Mouse (Mus musculus): ENCODE measurements at regions not wholly inside any gene's neighbourhood (a gene's known extent, or its start where the extent isn't known, plus 50 kb on each side); places are given as distances from the start of the nearest gene placed in this dataset.

DNA sequence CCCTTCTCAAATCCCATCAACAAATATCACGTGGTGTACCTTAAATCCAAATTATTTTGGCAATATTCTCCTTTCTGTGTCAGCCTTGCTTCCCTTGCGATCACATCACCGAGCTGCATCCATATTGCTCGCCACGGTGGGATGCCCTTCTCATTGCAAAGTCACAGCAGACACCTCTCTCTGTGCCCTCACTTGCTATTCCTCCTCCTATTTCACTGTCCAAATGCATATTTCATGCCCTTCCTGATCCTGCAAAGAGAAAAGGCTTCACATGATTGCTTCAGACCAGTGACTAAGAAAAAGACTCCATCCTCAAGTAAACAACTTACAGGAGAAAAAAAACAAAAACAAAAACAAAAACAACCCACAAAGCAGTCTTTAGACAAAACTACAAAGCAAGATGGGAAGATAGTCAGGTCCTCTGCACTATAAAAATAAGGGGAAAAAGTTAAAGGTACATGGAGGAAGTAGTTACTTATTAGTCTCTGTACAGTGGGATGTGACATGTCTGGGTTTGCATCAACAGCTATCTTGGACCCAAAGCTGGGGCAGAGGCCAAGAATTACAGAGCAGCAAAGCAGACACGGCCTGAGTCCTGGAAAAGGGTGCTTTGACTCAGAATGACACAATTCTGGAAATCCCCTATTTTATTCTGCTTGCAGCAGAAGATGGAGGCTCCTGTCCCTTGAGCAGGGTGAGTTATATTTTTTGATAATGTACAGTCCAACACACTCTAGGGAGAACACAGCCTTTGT is 349.3 kb downstream of the Zfp619 start:
- no peaks in the 10 kb centered on the region for H3K36me3 ChIP-seq (ENCODE audit: control insufficient read depth, insufficient read depth, low read length)
- H3K4me1 ChIP-seq (ENCODE audit: control insufficient read depth, insufficient read depth, low read length), result no peaks in the 10 kb centered on the region
- H3K27me3 ChIP-seq (ENCODE audit: control insufficient read depth, insufficient read depth, low read length), result no peaks in the 10 kb centered on the region
- 80% methylated on average over 6 of the region's 6 CpGs for WGBS
- no peaks in the 10 kb centered on the region for H3K9me3 ChIP-seq (ENCODE audit: control insufficient read depth, low read length)
- no peak overlapping the region for H3K4me2 ChIP-seq (replicated peaks; ENCODE audit: low read depth, low read length)
- H3K4me3 ChIP-seq (ENCODE audit: low read length), result no peak overlapping the region
- no peak for ATAC-seq (ENCODE audit: low FRiP score, low TSS enrichment)
- H3K27ac ChIP-seq (ENCODE audit: low read depth, low read length), result no peak overlapping the region
- H3K9ac ChIP-seq (ENCODE audit: low read depth, low read length), result no peak overlapping the region

DNA sequence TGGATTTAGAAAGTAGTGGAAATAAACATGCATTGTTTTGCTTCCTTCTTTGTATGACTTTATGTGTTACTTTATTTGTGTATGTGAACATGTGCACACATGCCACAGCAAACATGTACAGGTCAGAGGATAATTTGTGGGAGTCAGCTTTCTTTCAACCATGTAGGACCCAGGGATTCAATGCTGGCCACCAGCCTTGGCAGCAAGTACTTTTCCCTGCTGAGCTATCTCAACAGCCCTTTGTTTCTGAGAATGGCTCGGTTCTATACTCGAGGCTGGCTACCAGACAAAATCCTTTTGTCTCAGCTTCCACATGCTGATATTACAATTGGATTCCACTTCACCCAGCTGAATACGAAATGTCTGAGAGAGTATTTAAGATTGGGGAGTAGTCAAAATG is 349.9 kb downstream of the Zfp619 start:
- no peak for ATAC-seq (ENCODE audit: low FRiP score, low TSS enrichment)
- Histone ChIP-seq H3K4me2 (replicated peaks; ENCODE audit: low read depth, low read length) (no peak overlapping the region), H3K27me3 (ENCODE audit: control insufficient read depth, insufficient read depth, low read length) (no peaks in the 10 kb centered on the region), H3K9ac (ENCODE audit: low read depth, low read length) (no peak overlapping the region), H3K4me3 (ENCODE audit: low read length) (no peak overlapping the region), H3K27ac (ENCODE audit: low read depth, low read length) (no peak overlapping the region), H3K36me3 (ENCODE audit: control insufficient read depth, insufficient read depth, low read length) (no peaks in the 10 kb centered on the region), H3K9me3 (ENCODE audit: control insufficient read depth, low read length) (no peaks in the 10 kb centered on the region), H3K4me1 (ENCODE audit: control insufficient read depth, insufficient read depth, low read length) (no peaks in the 10 kb centered on the region)
- WGBS, result 59% methylated on average over 3 of the region's 3 CpGs

DNA sequence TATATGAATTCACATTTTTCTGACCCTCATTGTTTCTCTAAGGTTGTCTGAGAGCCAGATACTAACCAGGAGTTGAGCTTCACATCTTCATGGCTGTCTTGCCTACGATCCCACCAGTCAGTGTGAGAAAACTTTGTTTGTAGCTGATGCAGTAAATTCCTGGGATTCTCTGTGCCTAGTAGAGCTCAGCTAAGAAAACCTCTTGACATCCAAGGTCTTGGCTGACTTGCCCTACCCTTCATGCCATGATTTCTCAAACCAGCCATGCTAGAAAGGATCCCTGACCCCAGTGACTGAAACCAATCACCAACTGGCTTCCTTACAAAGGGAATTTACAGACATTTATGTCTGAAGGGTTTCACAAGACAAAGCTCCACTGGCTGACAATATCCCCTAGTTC is 364.5 kb downstream of the Zfp619 start:
- H3K9ac ChIP-seq (ENCODE audit: low read depth, low read length), result no peak overlapping the region
- no peak for ATAC-seq (ENCODE audit: low FRiP score, low TSS enrichment)
- no peaks in the 10 kb centered on the region for H3K4me1 ChIP-seq (ENCODE audit: control insufficient read depth, insufficient read depth, low read length)
- no peak overlapping the region for H3K4me2 ChIP-seq (replicated peaks; ENCODE audit: low read depth, low read length)
- no peaks in the 10 kb centered on the region for H3K9me3 ChIP-seq (ENCODE audit: control insufficient read depth, low read length)
- H3K4me3 ChIP-seq (ENCODE audit: low read length), result no peak overlapping the region
- 31% methylated on average over 1 of the region's 1 CpGs for WGBS
- no peaks in the 10 kb centered on the region for H3K27me3 ChIP-seq (ENCODE audit: control insufficient read depth, insufficient read depth, low read length)
- H3K27ac ChIP-seq (ENCODE audit: low read depth, low read length), result 0 out of 2 replicates have a peak overlapping the region, but pooled peaks have one; percentile 55
- H3K36me3 ChIP-seq (ENCODE audit: control insufficient read depth, insufficient read depth, low read length), result no peaks in the 10 kb centered on the region

DNA sequence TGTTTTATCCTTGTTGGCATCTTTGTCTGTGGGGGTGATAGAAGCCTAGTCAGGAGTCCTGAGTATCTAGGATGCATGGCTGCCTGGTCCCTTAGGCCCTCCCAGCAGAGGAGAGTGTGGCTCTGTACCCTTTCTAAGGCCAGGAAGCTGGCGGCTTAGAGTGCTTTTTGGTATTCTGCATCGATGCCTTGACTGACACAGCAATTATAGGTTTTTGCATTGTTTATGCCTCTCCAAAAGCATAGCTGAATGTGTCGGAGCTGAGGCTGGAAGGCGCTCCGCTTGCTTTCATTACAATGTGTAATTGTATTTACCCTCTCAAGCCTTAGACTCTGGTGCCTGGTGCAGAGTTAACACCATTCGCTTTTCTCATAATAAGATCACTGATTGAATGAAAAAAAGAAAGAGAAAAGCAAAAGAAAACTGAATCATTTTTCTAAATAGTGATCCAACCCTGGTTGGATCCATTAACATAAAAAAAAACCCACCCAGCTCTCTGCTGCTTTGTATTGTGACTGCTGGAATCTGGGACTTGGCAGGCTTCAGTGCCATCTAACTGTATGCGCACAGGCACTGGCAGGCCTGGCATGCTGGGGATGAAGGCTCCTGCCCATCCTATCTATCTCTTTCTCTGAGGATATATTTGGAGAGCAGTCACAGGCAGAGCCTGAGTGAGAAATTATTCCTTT is 376.8 kb downstream of the Zfp619 start:
- no peak overlapping the region for H3K4me3 ChIP-seq (ENCODE audit: low read length)

DNA sequence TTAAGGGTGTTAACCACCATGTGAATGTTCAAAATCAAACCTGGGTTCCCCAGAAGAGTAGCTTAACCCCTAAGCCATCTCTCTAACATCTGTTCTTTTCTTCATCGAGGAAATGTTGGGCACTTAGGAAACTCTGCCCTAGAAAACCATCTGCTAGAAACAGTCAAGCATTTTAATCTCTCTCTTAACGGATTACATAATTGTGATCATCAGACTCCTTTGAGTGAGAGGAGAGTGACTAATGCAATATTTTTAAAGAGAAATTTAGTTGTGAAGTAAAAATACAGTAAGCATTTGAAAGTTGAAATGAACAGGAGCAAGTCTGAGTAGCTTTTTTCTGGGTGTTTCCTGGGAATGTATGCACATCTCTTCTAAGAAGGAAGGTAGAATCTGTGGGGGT is 379.4 kb downstream of the Zfp619 start:
- Histone ChIP-seq H3K9ac (ENCODE audit: low read depth, low read length) (no peak overlapping the region), H3K27me3 (ENCODE audit: control insufficient read depth, insufficient read depth, low read length) (no peaks in the 10 kb centered on the region), H3K4me2 (replicated peaks; ENCODE audit: low read depth, low read length) (no peak overlapping the region), H3K9me3 (ENCODE audit: control insufficient read depth, low read length) (no peaks in the 10 kb centered on the region), H3K4me1 (ENCODE audit: control insufficient read depth, insufficient read depth, low read length) (no peaks in the 10 kb centered on the region), H3K4me3 (ENCODE audit: low read length) (no peak overlapping the region), H3K27ac (ENCODE audit: low read depth, low read length) (no peak overlapping the region), H3K36me3 (ENCODE audit: control insufficient read depth, insufficient read depth, low read length) (no peaks in the 10 kb centered on the region)
- no peak for ATAC-seq (ENCODE audit: low FRiP score, low TSS enrichment)
- 91% methylated on average over 2 of the region's 2 CpGs for WGBS

More for the DNA sequence above, 376.8 kb downstream of the Zfp619 start:
- no peaks in the 10 kb centered on the region for H3K9me3 ChIP-seq (ENCODE audit: control insufficient read depth, low read length)
- no peak for ATAC-seq (ENCODE audit: low FRiP score, low TSS enrichment)
- no peaks in the 10 kb centered on the region for H3K27me3 ChIP-seq (ENCODE audit: control insufficient read depth, insufficient read depth, low read length)
- H3K4me2 ChIP-seq (replicated peaks; ENCODE audit: low read depth, low read length), result no peak overlapping the region
- 94% methylated on average over 7 of the region's 7 CpGs for WGBS
- H3K36me3 ChIP-seq (ENCODE audit: control insufficient read depth, insufficient read depth, low read length), result no peaks in the 10 kb centered on the region
- H3K9ac ChIP-seq (ENCODE audit: low read depth, low read length), result no peak overlapping the region
- H3K27ac ChIP-seq (ENCODE audit: low read depth, low read length), result no peak overlapping the region
- H3K4me1 ChIP-seq (ENCODE audit: control insufficient read depth, insufficient read depth, low read length), result no peaks in the 10 kb centered on the region

DNA sequence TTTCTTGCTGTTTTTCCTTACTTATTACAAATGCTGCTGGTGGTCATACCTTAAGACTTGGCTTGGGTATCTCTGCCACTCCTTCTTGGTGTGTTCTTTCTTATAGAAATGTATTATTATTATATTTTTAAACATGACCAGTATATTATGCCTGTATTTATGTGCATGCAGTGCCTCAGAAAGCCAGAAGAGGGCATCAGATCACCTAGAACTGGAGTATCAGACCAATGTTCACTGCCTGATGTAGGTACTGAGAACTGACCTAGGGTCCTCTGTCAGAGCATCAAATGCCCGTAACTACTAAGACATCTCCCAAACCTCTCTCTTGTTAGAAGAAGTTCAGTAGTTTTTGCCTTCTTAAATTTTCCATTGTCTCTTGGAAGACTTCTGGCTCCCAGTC is 380.7 kb downstream of the Zfp619 start:
- no peaks in the 10 kb centered on the region for H3K36me3 ChIP-seq (ENCODE audit: control insufficient read depth, insufficient read depth, low read length)
- H3K4me1 ChIP-seq (ENCODE audit: control insufficient read depth, insufficient read depth, low read length), result no peaks in the 10 kb centered on the region
- H3K4me2 ChIP-seq (replicated peaks; ENCODE audit: low read depth, low read length), result no peak overlapping the region
- H3K4me3 ChIP-seq (ENCODE audit: low read length), result no peak overlapping the region
- no peaks in the 10 kb centered on the region for H3K27me3 ChIP-seq (ENCODE audit: control insufficient read depth, insufficient read depth, low read length)
- ATAC-seq (ENCODE audit: low FRiP score, low TSS enrichment), result no peak
- WGBS, result 100% methylated on average over 1 of the region's 1 CpGs
- H3K9me3 ChIP-seq (ENCODE audit: control insufficient read depth, low read length), result no peaks in the 10 kb centered on the region
- H3K9ac ChIP-seq (ENCODE audit: low read depth, low read length), result no peak overlapping the region
- H3K27ac ChIP-seq (ENCODE audit: low read depth, low read length), result no peak overlapping the region

DNA sequence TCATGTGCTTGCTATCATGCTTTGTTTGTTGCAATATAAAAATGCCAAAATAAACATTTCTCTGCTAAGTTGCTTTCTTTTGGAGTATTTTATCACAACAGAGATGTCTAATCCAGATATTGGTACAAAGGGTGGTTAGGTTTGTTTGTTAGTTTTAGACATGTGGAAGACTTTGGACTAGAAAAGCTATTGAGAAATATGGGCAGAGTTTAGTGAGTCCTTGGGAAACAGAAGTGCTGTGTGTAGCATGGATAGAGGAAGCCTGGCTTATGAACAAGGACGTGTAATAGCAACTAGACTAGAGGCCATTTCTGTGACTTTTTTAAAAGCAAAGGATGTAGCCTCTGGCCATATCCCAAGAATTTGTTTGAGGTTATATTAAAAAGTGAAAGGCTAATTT is 416.4 kb downstream of the Zfp619 start:
- Histone ChIP-seq H3K4me3 (ENCODE audit: low read length) (no peak overlapping the region), H3K27me3 (ENCODE audit: control insufficient read depth, insufficient read depth, low read length) (no peaks in the 10 kb centered on the region), H3K9ac (ENCODE audit: low read depth, low read length) (no peak overlapping the region), H3K27ac (ENCODE audit: low read depth, low read length) (no peak overlapping the region), H3K4me2 (replicated peaks; ENCODE audit: low read depth, low read length) (no peak overlapping the region), H3K4me1 (ENCODE audit: control insufficient read depth, insufficient read depth, low read length) (no peaks in the 10 kb centered on the region), H3K9me3 (ENCODE audit: control insufficient read depth, low read length) (no peaks in the 10 kb centered on the region), H3K36me3 (ENCODE audit: control insufficient read depth, insufficient read depth, low read length) (no peaks in the 10 kb centered on the region)
- 81% methylated on average over 1 of the region's 1 CpGs for WGBS
- no peak for ATAC-seq (ENCODE audit: low FRiP score, low TSS enrichment)

DNA sequence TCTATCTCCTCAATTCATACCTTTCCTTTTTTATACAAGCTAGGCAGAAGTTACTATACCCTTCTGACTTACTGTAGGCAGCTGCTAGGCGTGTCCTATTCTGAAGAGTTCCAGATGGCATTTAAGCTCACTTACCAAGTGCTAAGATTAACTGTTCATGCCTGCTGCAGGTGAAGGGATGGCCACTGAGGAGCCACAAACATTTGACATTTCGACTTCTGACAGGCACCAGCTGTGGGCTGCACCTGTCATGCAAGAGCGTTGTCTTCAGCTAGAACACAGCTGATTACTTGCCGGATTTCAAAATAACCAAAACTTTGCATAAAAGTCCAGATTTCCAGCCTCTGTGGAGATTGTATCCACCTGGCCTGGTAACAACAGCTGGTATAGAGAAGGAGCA is 419.7 kb downstream of the Zfp619 start:
- H3K9ac ChIP-seq (ENCODE audit: low read depth, low read length), result no peak overlapping the region
- 51% methylated on average over 4 of the region's 4 CpGs for WGBS
- H3K36me3 ChIP-seq (ENCODE audit: control insufficient read depth, insufficient read depth, low read length), result no peaks in the 10 kb centered on the region
- H3K4me3 ChIP-seq (ENCODE audit: low read length), result no peak overlapping the region
- H3K27ac ChIP-seq (ENCODE audit: low read depth, low read length), result no peak overlapping the region
- H3K27me3 ChIP-seq (ENCODE audit: control insufficient read depth, insufficient read depth, low read length), result no peaks in the 10 kb centered on the region
- ATAC-seq (ENCODE audit: low FRiP score, low TSS enrichment), result no peak
- H3K9me3 ChIP-seq (ENCODE audit: control insufficient read depth, low read length), result no peaks in the 10 kb centered on the region
- no peak overlapping the region for H3K4me2 ChIP-seq (replicated peaks; ENCODE audit: low read depth, low read length)
- no peaks in the 10 kb centered on the region for H3K4me1 ChIP-seq (ENCODE audit: control insufficient read depth, insufficient read depth, low read length)

DNA sequence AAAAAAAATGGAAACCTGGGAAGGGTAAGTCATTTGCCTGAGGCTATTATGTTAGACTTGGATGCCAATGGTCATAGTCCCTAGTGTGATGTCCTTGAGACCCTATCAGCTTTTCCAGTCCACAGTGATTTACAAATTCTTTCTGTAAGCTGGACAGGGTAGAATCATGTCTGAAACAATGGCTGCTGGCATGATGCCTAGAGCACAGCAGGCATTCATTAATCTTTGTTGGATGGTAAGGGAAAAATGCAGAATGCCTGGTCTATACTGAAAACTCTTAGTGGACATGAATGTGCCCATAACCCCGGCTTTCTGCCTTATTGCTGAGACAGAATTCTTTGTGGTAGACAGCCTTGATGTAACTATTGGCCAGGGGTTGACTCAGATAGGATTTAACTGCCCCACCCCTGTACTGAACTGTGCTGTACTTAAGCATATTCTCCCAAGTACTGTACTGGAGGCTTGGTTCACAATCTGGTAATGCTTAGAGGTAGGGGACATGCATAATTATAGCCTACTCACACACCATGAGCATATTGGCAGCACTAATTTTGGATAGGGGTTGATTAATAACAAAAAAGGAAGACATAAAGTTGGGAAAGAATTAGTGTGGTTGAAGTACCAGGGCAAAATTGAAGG is 424.8 kb downstream of the Zfp619 start:
- ATAC-seq (ENCODE audit: low FRiP score, low TSS enrichment), result no peak
- no peak overlapping the region for H3K4me3 ChIP-seq (ENCODE audit: low read length)
- H3K9me3 ChIP-seq (ENCODE audit: control insufficient read depth, low read length), result no peaks in the 10 kb centered on the region
- H3K4me2 ChIP-seq (replicated peaks; ENCODE audit: low read depth, low read length), result no peak overlapping the region
- no peaks in the 10 kb centered on the region for H3K36me3 ChIP-seq (ENCODE audit: control insufficient read depth, insufficient read depth, low read length)
- H3K9ac ChIP-seq (ENCODE audit: low read depth, low read length), result no peak overlapping the region
- WGBS, result 77% methylated on average over 1 of the region's 1 CpGs
- no peaks in the 10 kb centered on the region for H3K27me3 ChIP-seq (ENCODE audit: control insufficient read depth, insufficient read depth, low read length)
- no peak overlapping the region for H3K27ac ChIP-seq (ENCODE audit: low read depth, low read length)
- no peaks in the 10 kb centered on the region for H3K4me1 ChIP-seq (ENCODE audit: control insufficient read depth, insufficient read depth, low read length)
